Mouse (Mus musculus) kidney, postnatal 10 days (tissue): ENCODE measurements around the gene Dync1li1.
"Not testable (repeated sequence)": the region's sequence is repeated elsewhere in the genome, so short reads cannot be mapped to it uniquely, and the experiment has no call there.

Source experiments
- DNase-seq: peaks from one replicate; pipeline ENCODE4 v3.0.0; 2021; ENCODE audit warnings: mixed read lengths

Gene Dync1li1

GRCm38 (mm10) chr9:114678576-114678975, 10.0 kb upstream of the Dync1li1 start:
- DNase-seq = no peak

GRCm38 (mm10) chr9:114679944-114680343, 8.6 kb upstream of the Dync1li1 start:
- DNase-seq = no peak

GRCm38 (mm10) chr9:114680531-114680930, 8.1 kb upstream of the Dync1li1 start:
- no peak for DNase-seq

- DNase-seq = no peak
Observed at GRCm38 (mm10) chr9:114682193-114682592, 6.4 kb upstream of the Dync1li1 start.

- DNase-seq = no peak
Observed at GRCm38 (mm10) chr9:114686245-114686644, 2.3 kb upstream of the Dync1li1 start.

- DNase-seq = no peak
Observed at GRCm38 (mm10) chr9:114687639-114688038, 951 bp upstream of the Dync1li1 start.

GRCm38 (mm10) chr9:114688953-114689407, 390 bp downstream of the Dync1li1 start:
- peak; percentile 71 for DNase-seq

GRCm38 (mm10) chr9:114690119-114690601, 1.6 kb downstream of the Dync1li1 start:
- no peak for DNase-seq

- DNase-seq = no peak
Observed at GRCm38 (mm10) chr9:114691112-114691511, 2.5 kb downstream of the Dync1li1 start.

- not testable (repeated sequence) for DNase-seq
Observed at GRCm38 (mm10) chr9:114695662-114696061, 7.1 kb downstream of the Dync1li1 start.

GRCm38 (mm10) chr9:114697072-114697471, 8.5 kb downstream of the Dync1li1 start:
- DNase-seq = no peak

- no peak for DNase-seq
Observed at GRCm38 (mm10) chr9:114697926-114698325, 9.3 kb downstream of the Dync1li1 start.

- DNase-seq = no peak
Observed at GRCm38 (mm10) chr9:114699262-114699661, 10.7 kb downstream of the Dync1li1 start.

GRCm38 (mm10) chr9:114699882-114700665, 11.5 kb downstream of the Dync1li1 start:
- DNase-seq = no peak

GRCm38 (mm10) chr9:114701031-114701430, 12.4 kb downstream of the Dync1li1 start:
- peak; percentile 35 for DNase-seq

- DNase-seq = peak; percentile 34
Observed at GRCm38 (mm10) chr9:114701921-114702320, 13.3 kb downstream of the Dync1li1 start.

- no peak for DNase-seq
Observed at GRCm38 (mm10) chr9:114707805-114708204, 19.2 kb downstream of the Dync1li1 start.

GRCm38 (mm10) chr9:114710345-114710744, 21.8 kb downstream of the Dync1li1 start:
- DNase-seq = peak; percentile 56

GRCm38 (mm10) chr9:114713481-114713880, 24.9 kb downstream of the Dync1li1 start:
- no peak for DNase-seq

- DNase-seq = peak; percentile 82
Observed at GRCm38 (mm10) chr9:114716677-114717331, 28.2 kb downstream of the Dync1li1 start.

- DNase-seq = peak; percentile 68
Observed at GRCm38 (mm10) chr9:114727315-114727714, 38.7 kb downstream of the Dync1li1 start.

GRCm38 (mm10) chr9:114728432-114728831, 39.8 kb downstream of the Dync1li1 start:
- not testable (repeated sequence) for DNase-seq

- no peak for DNase-seq
Observed at GRCm38 (mm10) chr9:114729911-114730805, 41.6 kb downstream of the Dync1li1 start.
